Mouse (Mus musculus) C2C12 (cell line): ENCODE data around the gene Tlk1. TPM values are rescaled to one million over a fixed set of nuclear protein-coding genes. Genes with fewer than 3 reads are reported as not detected.

Experiments used
- H3K27me3 ChIP-seq: one replicate; pipeline ENCODE4 v1.6.1; 2011; ENCODE audit not compliant: control insufficient read depth, insufficient read depth, insufficient read length
- H3K36me3 ChIP-seq: one replicate; pipeline ENCODE4 v1.6.1; 2011; ENCODE audit not compliant: control insufficient read depth, insufficient read depth
- H3K4me3 ChIP-seq: one replicate; pipeline ENCODE4 v1.5.1; 2011; ENCODE audit warnings: mild to moderate bottlenecking, control low read depth; ENCODE audit not compliant: poor library complexity, insufficient read depth, severe bottlenecking
- H3K79me2 ChIP-seq: one replicate; pipeline ENCODE4 v1.6.1; 2011; ENCODE audit not compliant: control insufficient read depth, insufficient read depth
- H3K79me3 ChIP-seq: one replicate; pipeline ENCODE4 v1.6.1; 2011; ENCODE audit warnings: low read depth, control low read depth
- H3ac ChIP-seq: one replicate; pipeline ENCODE3; 2011; ENCODE audit warnings: low read depth; ENCODE audit not compliant: control insufficient read depth, insufficient read length
- CEBPB ChIP-seq: IDR thresholded peaks from one replicate; pipeline ENCODE4 v1.6.1; 2011; ENCODE audit warnings: low read depth, mild to moderate bottlenecking, control low read depth, moderate library complexity
- CTCF ChIP-seq: IDR thresholded peaks from one replicate; pipeline ENCODE4 v1.5.1; 2011; ENCODE audit not compliant: control insufficient read depth, insufficient read depth, insufficient read length
- FOSL1 ChIP-seq: IDR thresholded peaks from one replicate; pipeline ENCODE4 v1.8.0; 2011; ENCODE audit warnings: mild to moderate bottlenecking, low read length; ENCODE audit not compliant: poor library complexity, insufficient read depth, severe bottlenecking
- MAX ChIP-seq: IDR thresholded peaks from one replicate; pipeline ENCODE4 v1.6.1; 2011; ENCODE audit warnings: mild to moderate bottlenecking, control low read depth
- MYOD1 ChIP-seq: IDR thresholded peaks from one replicate; pipeline ENCODE4 v1.6.1; 2011; ENCODE audit warnings: low read depth; ENCODE audit not compliant: control insufficient read depth, insufficient read length
- MYOG ChIP-seq: IDR thresholded peaks from one replicate; pipeline ENCODE4 v1.6.1; 2011; ENCODE audit not compliant: control insufficient read depth, insufficient read length; ENCODE audit errors: extremely low read depth
- USF1 ChIP-seq: IDR thresholded peaks from one replicate; pipeline ENCODE4 v1.6.1; 2011; ENCODE audit warnings: low read depth, mild to moderate bottlenecking, control low read depth, moderate library complexity
- polyA plus RNA-seq: library from polyadenylated mRNA; unstranded; fragments of >200 nt; fragmentation: generic; extraction: Trizol; gene quantifications from one replicate; pipeline ENCODE4 v1.2.1, GENCODE M21; 2012; ENCODE audit warnings: missing spikeins

The Tlk1 gene
- polyA plus RNA-seq, 1 experiment = 8.1 TPM

GRCm38 (mm10) chr2:70688454-70689078 lies 137.0 kb downstream of the Tlk1 start:
- peaks cover 96% of the 10 kb centered on the region for H3K36me3 ChIP-seq
- no peaks in the 10 kb centered on the region for H3K79me3 ChIP-seq
- no peak overlapping the region for H3K4me3 ChIP-seq
- H3K79me2 ChIP-seq = no peaks in the 10 kb centered on the region
- TF ChIP-seq MYOD1 (no peak), CTCF (no peak), MAX (no peak), FOSL1 (no peak), CEBPB (no peak), MYOG (no peak), USF1 (no peak)
- no peak overlapping the region for H3ac ChIP-seq
- no peaks in the 10 kb centered on the region for H3K27me3 ChIP-seq

- Histone ChIP-seq H3K36me3 (peaks cover 94% of the 10 kb centered on the region), H3K79me2 (no peaks in the 10 kb centered on the region), H3K27me3 (no peaks in the 10 kb centered on the region), H3K79me3 (no peaks in the 10 kb centered on the region), H3ac (no peak overlapping the region), H3K4me3 (no peak overlapping the region)
- no peak for TF ChIP-seq CEBPB
Measured at GRCm38 (mm10) chr2:70682324-70682723, 143.2 kb downstream of the Tlk1 start.

GRCm38 (mm10) chr2:70673445-70674126 lies 151.9 kb downstream of the Tlk1 start:
- H3ac ChIP-seq = no peak overlapping the region
- no peaks in the 10 kb centered on the region for H3K27me3 ChIP-seq
- H3K4me3 ChIP-seq = no peak overlapping the region
- peaks cover 59% of the 10 kb centered on the region for H3K79me3 ChIP-seq
- peaks cover 79% of the 10 kb centered on the region for H3K79me2 ChIP-seq
- no peak for TF ChIP-seq MYOG
- TF ChIP-seq CTCF = no peak
- TF ChIP-seq MAX = no peak
- no peak for TF ChIP-seq FOSL1
- no peak for TF ChIP-seq MYOD1
- TF ChIP-seq USF1 = no peak
- no peak for TF ChIP-seq CEBPB
- H3K36me3 ChIP-seq = peaks cover 33% of the 10 kb centered on the region

- Histone ChIP-seq H3K79me2 (peaks cover 90% of the 10 kb centered on the region), H3K79me3 (peaks cover 70% of the 10 kb centered on the region), H3K27me3 (no peaks in the 10 kb centered on the region), H3K36me3 (peaks cover 22% of the 10 kb centered on the region), H3K4me3 (no peak overlapping the region), H3ac (no peak overlapping the region)
- no peak for TF ChIP-seq MYOD1
- TF ChIP-seq FOSL1 = no peak
- no peak for TF ChIP-seq MAX
- TF ChIP-seq MYOG = no peak
- TF ChIP-seq CTCF = no peak
- TF ChIP-seq CEBPB = no peak
- no peak for TF ChIP-seq USF1
Measured at GRCm38 (mm10) chr2:70672476-70672875, 153.1 kb downstream of the Tlk1 start.

- Histone ChIP-seq H3K79me3 (peaks cover 93% of the 10 kb centered on the region), H3K27me3 (no peaks in the 10 kb centered on the region), H3K79me2 (peaks cover 100% of the 10 kb centered on the region), H3ac (no peak overlapping the region), H3K4me3 (no peak overlapping the region), H3K36me3 (peaks cover 20% of the 10 kb centered on the region)
- no peak for TF ChIP-seq MAX
- TF ChIP-seq MYOD1 = no peak
- no peak for TF ChIP-seq MYOG
- TF ChIP-seq CTCF = no peak
- TF ChIP-seq USF1 = no peak
- no peak for TF ChIP-seq FOSL1
- TF ChIP-seq CEBPB = no peak
Measured at GRCm38 (mm10) chr2:70669896-70670295, 155.6 kb downstream of the Tlk1 start.

- H3K27me3 ChIP-seq = no peaks in the 10 kb centered on the region
- H3K79me2 ChIP-seq = peaks cover 100% of the 10 kb centered on the region
- no peak for TF ChIP-seq MYOG
- TF ChIP-seq FOSL1 = no peak
- TF ChIP-seq USF1 = no peak
- TF ChIP-seq MAX = no peak
- no peak for TF ChIP-seq CTCF
- TF ChIP-seq MYOD1 = no peak
- no peak for TF ChIP-seq CEBPB
- no peak overlapping the region for H3ac ChIP-seq
- H3K79me3 ChIP-seq = peaks cover 93% of the 10 kb centered on the region
- peaks cover 20% of the 10 kb centered on the region for H3K36me3 ChIP-seq
- H3K4me3 ChIP-seq = no peak overlapping the region
Measured at GRCm38 (mm10) chr2:70669241-70669640, 156.3 kb downstream of the Tlk1 start.
